Mouse (Mus musculus) G1E (cell line): ENCODE data around the gene Myh9. TPM values are rescaled to one million over a fixed set of nuclear protein-coding genes. Genes with fewer than 3 reads are reported as not detected.

ENCODE experiments used
- ATAC-seq: 2 replicates; pipeline ENCODE4 v1.8.0; 2016; ENCODE audit warnings: mild to moderate bottlenecking; ENCODE audit not compliant: insufficient number of reproducible peaks, poor library complexity, low FRiP score, severe bottlenecking; ENCODE audit errors: extremely low read depth
- DNase-seq: peaks from one replicate; pipeline ENCODE4 v3.0.0; 2012; ENCODE audit warnings: low spot score
- H3K27me3 ChIP-seq: 2 replicates; pipeline ENCODE4 v1.6.1; 2012; ENCODE audit warnings: mild to moderate bottlenecking, low read length, inconsistent platforms; ENCODE audit not compliant: insufficient read depth
- H3K36me3 ChIP-seq: replicated peaks from 2 replicates; pipeline ENCODE3; 2012; ENCODE audit warnings: mild to moderate bottlenecking, inconsistent platforms
- H3K4me1 ChIP-seq: 2 replicates; pipeline ENCODE4 v1.6.1; 2012; ENCODE audit warnings: low read depth, low read length, inconsistent platforms, mixed read lengths; ENCODE audit not compliant: insufficient read depth
- H3K4me3 ChIP-seq: 2 replicates; pipeline ENCODE4 v1.5.1; 2012; ENCODE audit warnings: low read depth, mild to moderate bottlenecking, inconsistent platforms, low read length, moderate library complexity, mixed read lengths
- H3K9me3 ChIP-seq: replicated peaks from 2 replicates; pipeline ENCODE4 v1.6.1; 2012; ENCODE audit warnings: inconsistent platforms
- CTCF ChIP-seq: IDR thresholded peaks from 2 replicates; pipeline ENCODE4 v1.5.1; 2012; ENCODE audit warnings: low read depth, low read length, inconsistent platforms, mixed read lengths
- GATA1 ChIP-seq: IDR thresholded peaks from 2 replicates; pipeline ENCODE4 v1.6.1; 2012; ENCODE audit warnings: borderline replicate concordance, low read length, inconsistent platforms, mixed read lengths
- GATA2 ChIP-seq: IDR thresholded peaks from 2 replicates; pipeline ENCODE4 v1.6.1; 2012; ENCODE audit warnings: low read depth, low read length, inconsistent platforms, borderline replicate concordance
- POLR2AphosphoS5 ChIP-seq: IDR thresholded peaks from 2 replicates; pipeline ENCODE4 v1.6.1; 2012; ENCODE audit warnings: low read depth, low read length, inconsistent platforms; ENCODE audit not compliant: insufficient replicate concordance
- TAL1 ChIP-seq: conservative IDR thresholded peaks from 2 replicates; pipeline ENCODE4 v1.6.1; 2012; ENCODE audit warnings: low read depth, low read length, inconsistent platforms, mixed read lengths
- polyA plus RNA-seq: library from polyadenylated mRNA; stranded (reverse); fragments of >175 nt; gene quantifications from 2 replicates; pipeline ENCODE4 v1.2.3, GENCODE M21; 2012
- total RNA-seq, 2 experiments: library from RNA; stranded (forward) in 1 of 2; stranded (reverse) in 1 of 2; fragments of 200-1000 nt in 1 of 2; fragments of >200 nt in 1 of 2; fragmentation: Nextera tagmentation in 1 of 2; gene quantifications; 2 replicates each; pipeline ENCODE4 v1.2.3; 2014 to 2017

The Myh9 gene
- total and polyA plus RNA-seq, 3 experiments, result 132 to 198 (median 171) TPM

GRCm38 (mm10) chr15:77794908-77795356 is 47.0 kb downstream of the Myh9 start:
- Histone ChIP-seq H3K4me1 (peaks cover 25% of the 10 kb centered on the region), H3K9me3 (no peaks in the 10 kb centered on the region), H3K4me3 (no peak overlapping the region), H3K36me3 (peaks cover 99% of the 10 kb centered on the region), H3K27me3 (no peaks in the 10 kb centered on the region)
- no peak for DNase-seq
- TF ChIP-seq TAL1, result no peak
- no peak for TF ChIP-seq GATA2
- no peak for TF ChIP-seq CTCF
- TF ChIP-seq POLR2AphosphoS5, result no peak
- no peak for TF ChIP-seq GATA1
- ATAC-seq, result no peak

GRCm38 (mm10) chr15:77794138-77794907 is 47.7 kb downstream of the Myh9 start:
- Histone ChIP-seq H3K4me1 (peaks cover 19% of the 10 kb centered on the region), H3K9me3 (no peaks in the 10 kb centered on the region), H3K27me3 (no peaks in the 10 kb centered on the region), H3K36me3 (peaks cover 99% of the 10 kb centered on the region), H3K4me3 (no peak overlapping the region)
- TF ChIP-seq TAL1 (no peak), CTCF (no peak), POLR2AphosphoS5 (no peak), GATA2 (no peak), GATA1 (no peak)
- ATAC-seq (no peak), DNase-seq (no peak)

- TF ChIP-seq GATA1, result no peak
- no peak for TF ChIP-seq CTCF
- TF ChIP-seq TAL1, result no peak
- no peak for TF ChIP-seq POLR2AphosphoS5
- no peak for TF ChIP-seq GATA2
- Histone ChIP-seq H3K4me3 (no peak overlapping the region), H3K36me3 (peaks cover 99% of the 10 kb centered on the region), H3K9me3 (no peaks in the 10 kb centered on the region), H3K27me3 (no peaks in the 10 kb centered on the region), H3K4me1 (peaks cover 12% of the 10 kb centered on the region)
- no peak for ATAC-seq
- DNase-seq, result no peak
Observed at GRCm38 (mm10) chr15:77793554-77793953, 48.4 kb downstream of the Myh9 start.

- Histone ChIP-seq H3K27me3 (no peaks in the 10 kb centered on the region), H3K4me3 (no peak overlapping the region), H3K4me1 (peaks cover 10% of the 10 kb centered on the region), H3K9me3 (no peaks in the 10 kb centered on the region), H3K36me3 (peaks cover 99% of the 10 kb centered on the region)
- ATAC-seq, result no peak
- DNase-seq, result no peak
- no peak for TF ChIP-seq POLR2AphosphoS5
- TF ChIP-seq GATA2, result no peak
- no peak for TF ChIP-seq GATA1
- no peak for TF ChIP-seq TAL1
- no peak for TF ChIP-seq CTCF
Observed at GRCm38 (mm10) chr15:77793094-77793493, 48.9 kb downstream of the Myh9 start.

GRCm38 (mm10) chr15:77792056-77792455 is 49.9 kb downstream of the Myh9 start:
- Histone ChIP-seq H3K27me3 (no peaks in the 10 kb centered on the region), H3K4me3 (no peak overlapping the region), H3K9me3 (no peaks in the 10 kb centered on the region), H3K36me3 (peaks cover 99% of the 10 kb centered on the region), H3K4me1 (peaks cover 6% of the 10 kb centered on the region)
- DNase-seq (no peak), ATAC-seq (no peak)
- no peak for TF ChIP-seq GATA2
- TF ChIP-seq POLR2AphosphoS5, result no peak
- no peak for TF ChIP-seq GATA1
- TF ChIP-seq TAL1, result no peak
- TF ChIP-seq CTCF, result no peak

- TF ChIP-seq TAL1 (no peak), GATA1 (no peak), GATA2 (no peak), POLR2AphosphoS5 (no peak)
- ATAC-seq (no peak), DNase-seq (no peak)
- Histone ChIP-seq H3K9me3 (no peaks in the 10 kb centered on the region), H3K4me1 (peaks cover 6% of the 10 kb centered on the region; the same call in 1 of the 2 replicates), H3K36me3 (peaks cover 99% of the 10 kb centered on the region), H3K27me3 (no peaks in the 10 kb centered on the region), H3K4me3 (no peak overlapping the region)
Observed at GRCm38 (mm10) chr15:77790656-77791405, 51.1 kb downstream of the Myh9 start.
